Mouse (Mus musculus) ovary, postnatal 14 days (tissue): Measurements from ENCODE around the gene Bach2.

ENCODE experiments used
- DNase-seq: peaks from one replicate; pipeline ENCODE4 v3.0.0; 2022; ENCODE audit warnings: low spot score

Gene Bach2

DNA sequence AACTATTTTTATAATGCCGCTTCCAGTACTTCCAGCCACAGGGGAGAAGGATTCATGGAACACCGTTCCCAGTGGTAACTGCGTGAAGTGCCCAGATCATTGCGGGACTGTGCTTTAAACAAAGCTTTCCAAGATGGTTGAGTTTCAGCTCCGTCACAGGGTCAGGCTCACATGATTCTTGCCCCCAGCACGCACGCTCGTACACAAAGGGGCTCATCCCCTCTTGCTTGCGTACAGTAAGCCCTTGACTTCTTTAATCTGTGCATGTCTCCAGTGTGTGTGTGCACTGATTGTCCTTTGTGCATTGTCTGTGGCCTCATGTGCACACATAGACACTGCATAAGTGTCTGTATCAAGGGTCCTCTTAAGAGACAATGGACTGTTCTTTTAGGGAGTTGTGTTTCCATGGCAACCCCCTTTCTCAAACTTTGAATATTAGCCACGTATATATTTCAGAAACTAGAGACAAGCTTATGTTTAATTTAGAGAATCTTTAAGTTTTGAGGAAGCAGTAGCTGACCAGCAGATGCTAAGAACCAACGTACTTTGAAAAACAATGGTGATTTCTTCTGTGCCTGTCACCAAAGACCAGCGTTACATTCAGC is 119.5 kb downstream of the Bach2 start:
- no peak for DNase-seq

DNA sequence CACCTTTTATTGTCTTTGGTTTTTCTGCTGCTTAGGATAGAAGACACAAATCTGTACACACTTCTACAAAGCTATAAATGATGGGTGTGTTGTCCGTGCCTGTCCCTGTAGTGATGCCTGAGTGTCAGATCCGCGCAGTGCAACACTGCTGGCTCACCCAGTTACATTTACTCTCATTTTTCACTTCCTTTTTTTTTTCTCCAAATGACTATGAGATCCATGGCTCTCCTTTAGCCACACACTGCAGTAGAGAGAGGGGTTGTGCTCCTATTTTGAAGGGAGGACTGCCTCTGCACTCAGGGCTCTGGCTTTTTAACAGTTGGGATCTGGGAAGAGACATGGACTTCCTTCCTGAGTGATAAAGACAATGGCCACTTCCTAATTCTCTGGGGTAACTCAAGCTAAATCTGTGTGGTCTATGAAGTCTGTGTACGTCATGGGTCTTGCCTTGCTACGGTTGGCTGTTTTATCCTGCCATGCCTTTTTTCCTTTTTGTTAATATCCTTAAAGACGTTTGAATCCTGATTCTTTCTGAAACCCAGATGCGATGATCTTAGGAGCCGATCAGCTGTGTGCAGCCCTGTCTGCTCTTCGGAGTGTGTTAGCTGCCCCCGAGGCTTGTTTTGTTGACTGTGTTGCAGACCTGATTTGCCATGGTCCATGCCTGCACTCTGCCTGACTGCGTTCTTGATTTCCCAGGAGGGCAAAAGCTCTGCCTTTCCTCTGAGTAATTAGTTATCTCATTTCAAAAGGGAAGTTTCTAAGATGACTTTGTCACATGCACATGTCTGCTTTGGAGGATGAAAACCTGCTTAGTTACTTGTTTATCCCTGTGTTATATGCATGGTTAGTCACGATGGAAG is 120.2 kb downstream of the Bach2 start:
- DNase-seq: no peak

DNA sequence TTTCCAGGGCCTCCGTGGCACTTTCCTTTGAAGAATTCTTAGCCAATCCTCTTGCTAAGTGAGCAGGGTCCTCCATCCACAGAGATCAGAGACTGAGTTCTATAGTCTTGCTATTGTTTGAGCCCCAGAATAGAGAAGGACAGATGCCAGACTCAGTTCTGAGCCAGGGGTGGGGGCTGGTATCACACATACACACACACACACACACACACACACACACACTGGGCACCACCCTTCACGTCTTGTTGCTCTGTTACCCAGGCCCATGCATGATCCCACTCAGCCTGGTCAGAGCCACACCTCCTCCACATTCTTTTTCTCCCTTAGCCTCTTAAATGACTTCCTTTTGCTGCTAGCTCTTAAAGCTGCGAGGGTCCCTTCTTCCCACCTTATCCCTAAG is 121.0 kb downstream of the Bach2 start:
- DNase-seq: no peak

DNA sequence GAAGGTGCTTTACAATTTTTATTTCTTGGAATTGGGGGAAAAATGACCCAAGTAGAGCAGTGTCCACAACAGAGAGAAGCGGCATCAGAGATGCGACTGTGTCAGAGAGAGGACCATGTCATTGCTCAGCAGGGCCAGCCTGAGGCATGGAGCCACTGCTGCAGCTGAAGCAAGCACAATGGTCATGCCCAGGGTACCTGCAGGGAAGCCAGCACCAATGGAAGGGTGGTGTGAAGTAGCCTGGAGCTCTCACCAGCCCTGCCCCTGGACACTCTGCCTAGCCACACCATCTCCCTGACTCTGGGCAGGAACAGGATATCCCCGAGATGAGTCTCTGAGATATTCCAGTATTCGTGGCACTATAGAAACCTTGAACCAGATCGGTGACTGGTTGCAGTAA is 121.9 kb downstream of the Bach2 start:
- no peak for DNase-seq

DNA sequence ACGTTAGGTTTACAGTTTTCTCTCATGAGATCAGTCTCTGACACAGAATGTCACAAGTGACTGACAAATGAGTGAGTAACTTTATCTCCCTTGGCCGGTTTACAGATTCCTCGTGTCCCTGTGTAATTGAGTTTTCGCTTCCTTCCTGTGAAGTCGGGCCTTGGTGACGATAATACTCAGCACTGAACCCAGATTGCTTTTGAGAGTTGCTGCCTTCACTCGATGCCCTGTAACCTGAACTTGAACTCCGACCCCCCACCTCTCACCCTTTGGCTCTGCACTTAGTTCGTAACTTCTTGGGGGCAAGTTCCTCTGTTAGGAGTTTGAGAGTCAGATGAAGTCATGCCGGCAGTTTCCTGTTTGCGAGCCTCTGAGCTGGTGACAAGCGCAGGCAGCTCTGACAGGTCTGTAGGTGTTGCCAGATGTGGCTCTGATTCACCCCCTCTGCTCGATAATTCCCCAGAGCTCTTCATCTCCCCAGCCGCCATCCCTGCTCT is 124.9 kb downstream of the Bach2 start:
- DNase-seq: no peak

DNA sequence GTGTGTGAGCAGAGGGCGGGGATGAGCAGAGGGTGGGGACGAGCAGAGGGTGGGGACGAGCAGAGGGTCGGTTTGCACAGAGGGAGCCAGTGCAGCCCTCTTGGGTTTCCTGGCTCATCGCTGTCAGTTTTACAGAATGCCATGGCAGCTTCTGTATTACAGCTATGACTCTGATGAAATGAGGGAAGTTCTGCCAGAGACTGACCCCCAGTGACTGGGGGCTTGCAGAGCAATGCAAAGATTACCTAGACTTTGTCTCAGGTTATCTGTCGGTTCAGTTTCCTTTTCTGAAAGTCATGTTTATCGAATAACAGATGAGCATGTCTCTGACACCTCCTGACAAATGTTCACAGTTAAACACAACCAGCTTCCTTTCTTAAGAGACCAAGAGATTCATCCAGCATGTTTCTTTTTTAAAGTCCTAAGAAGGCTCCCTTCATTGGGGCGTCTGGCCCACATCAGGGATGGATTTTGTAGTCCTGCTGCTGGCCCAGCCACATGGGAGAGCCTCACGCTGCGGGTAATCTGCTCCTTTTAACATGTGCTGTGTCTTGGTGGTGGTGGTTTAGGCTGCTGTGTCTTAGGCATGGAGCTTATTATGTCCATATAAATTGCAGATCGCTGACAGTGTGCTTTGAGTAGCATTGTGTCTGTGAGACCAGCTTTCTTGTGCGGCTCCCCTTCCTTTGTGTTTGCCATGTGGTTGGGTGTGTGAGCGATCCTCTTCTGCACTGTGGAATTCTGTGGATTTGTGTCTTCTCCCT is 126.7 kb downstream of the Bach2 start:
- DNase-seq: no peak

DNA sequence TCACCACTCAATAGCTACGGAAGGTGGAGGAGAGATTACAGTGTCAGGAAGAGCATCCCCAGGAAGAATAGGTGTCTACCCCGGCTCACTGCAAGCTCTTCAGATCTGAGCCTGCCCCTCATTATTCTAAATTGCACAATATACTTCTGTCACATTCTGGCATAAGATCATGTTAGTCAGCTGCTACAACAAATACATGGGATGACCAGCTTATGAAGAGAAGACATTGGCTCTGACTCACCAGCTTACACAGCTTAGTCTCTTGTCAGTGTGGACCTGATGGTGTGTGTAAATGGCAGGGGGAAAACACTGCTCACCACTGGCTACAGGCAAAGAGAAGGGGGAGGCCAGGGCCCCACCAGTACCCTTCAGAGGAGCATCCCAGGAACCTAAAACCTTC is 127.6 kb downstream of the Bach2 start:
- DNase-seq: no peak

DNA sequence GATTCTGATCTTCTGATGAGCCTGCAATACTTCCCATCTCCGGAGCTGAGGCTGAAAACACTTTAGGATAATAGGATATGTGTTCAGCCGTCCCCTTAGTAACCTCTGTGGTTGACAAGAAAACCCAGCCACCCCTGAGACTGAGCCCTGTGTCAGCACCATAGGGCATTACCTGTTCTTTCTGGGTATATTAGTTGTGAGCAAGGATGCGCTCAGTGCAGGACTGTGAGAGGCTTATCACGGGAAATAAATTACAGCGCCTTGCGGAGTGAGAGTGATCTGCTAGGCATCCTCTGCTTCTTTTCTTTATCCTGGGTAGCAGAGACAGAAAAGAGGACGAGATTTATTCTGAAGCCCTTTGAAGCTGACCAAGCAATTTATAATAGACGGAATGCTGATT is 129.7 kb downstream of the Bach2 start:
- no peak for DNase-seq

DNA sequence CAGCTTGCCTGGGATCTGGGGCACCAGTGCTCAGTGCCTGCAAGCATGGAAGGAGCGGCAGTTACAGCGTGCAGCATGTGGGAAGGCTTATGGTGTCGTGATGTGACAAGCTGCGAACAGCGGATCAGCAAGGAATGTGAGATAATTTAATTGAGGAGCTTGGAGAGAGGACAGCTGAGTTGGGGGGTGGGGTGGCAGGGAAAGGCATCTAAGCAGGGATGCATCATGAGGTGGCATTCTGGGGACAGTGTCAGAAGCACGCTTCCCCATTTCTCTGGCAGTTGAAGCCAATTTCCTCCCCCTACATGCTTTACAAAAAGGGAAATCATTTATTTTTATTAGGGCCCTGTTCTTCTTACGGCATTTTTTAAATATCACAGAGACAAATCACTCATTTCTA is 134.5 kb downstream of the Bach2 start:
- DNase-seq: no peak

DNA sequence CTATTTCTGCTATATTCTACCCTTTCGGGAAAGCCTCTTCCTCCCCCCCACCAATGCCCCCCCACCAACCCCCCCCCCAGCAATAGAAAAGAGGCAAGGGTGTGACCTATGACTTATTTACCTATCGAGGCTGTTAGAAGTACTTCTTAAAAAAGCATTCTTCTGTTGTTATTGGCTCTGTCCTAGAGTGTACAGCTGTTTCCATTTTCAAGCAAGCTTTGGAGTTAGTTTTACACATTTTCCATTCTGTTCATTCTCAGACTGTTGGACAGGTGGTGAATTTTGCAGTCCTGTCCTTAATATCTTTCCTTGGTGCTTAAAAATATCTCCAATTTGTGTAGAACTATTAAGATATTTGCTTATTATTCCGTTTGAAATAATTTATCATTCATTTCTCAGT is 134.9 kb downstream of the Bach2 start:
- DNase-seq: no peak

DNA sequence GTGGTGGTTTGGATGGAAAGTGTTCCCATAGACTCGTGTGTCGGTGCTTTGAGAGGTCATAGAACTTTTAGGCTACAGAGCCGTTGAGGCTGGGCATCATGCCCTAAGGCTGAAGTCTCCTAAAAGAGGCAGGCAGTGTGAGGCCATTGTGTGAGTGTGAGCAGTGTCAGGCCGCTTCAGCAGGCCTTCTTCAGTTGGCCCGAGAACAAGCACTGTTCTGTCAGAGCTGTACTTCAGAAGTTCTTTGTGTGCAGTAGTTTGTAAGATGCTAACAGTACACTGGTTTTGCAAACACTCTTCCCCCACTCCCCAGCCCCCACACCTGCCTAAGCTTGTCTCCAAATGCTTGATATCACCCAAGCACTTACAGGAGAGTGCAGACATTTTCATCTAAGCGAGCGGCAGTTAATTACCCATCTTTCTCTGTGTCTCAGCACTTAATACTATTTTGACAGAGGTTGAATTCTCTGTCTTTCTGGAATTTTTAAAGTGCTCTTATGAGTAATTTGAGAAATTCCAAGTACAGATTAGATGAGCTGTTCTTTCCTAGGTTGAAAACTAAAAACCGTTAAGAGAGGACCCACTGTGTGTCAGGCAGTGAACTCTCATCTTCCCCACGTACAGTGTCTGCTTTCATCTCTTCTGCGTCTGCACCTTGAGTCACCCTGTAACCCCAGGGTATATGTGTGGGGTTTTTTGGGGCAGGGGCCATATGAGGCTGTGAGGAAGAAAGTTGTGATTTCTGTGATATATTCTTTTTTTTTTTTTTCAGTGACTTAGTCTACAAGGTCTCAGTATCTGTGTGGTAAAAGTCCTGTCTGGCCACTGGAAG is 136.4 kb downstream of the Bach2 start:
- no peak for DNase-seq

DNA sequence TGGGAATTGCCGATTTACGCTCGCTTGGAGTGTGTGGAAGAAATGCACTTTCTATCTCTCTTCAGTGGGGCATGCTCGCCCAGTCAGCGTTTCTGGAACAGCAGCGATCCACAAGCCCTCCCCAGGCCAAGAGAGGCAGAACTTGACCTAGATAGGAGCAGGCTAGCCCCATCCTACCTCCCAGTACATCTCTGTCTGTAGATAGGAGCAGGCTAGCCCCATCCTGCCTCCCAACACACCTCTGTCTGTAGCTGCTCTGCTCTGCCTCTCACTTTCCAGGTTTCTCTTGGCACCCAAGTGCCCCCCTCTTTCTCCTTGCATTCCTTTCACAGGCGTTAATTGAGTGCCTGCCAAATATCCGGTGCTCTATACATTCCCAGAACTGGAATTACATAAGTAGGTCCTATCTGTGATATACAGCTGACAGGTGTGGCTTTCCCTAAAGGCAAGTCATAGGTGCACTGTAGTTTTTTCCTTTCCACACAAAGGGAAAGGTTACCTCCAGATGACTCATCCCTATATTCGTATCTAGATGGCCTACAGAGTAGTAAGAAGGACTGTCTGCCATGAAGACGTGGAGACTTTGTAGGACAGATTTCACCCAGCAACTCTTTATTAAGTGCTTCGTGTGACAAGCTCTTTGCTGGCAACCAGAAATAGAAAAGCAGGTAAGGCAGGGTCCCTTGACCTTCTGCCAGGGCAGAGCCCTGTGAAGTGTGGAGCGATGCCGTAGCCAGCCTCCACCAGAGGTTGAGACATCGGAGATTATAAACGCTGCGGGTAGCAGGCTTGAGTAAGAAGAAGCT is 137.3 kb downstream of the Bach2 start:
- DNase-seq: no peak

DNA sequence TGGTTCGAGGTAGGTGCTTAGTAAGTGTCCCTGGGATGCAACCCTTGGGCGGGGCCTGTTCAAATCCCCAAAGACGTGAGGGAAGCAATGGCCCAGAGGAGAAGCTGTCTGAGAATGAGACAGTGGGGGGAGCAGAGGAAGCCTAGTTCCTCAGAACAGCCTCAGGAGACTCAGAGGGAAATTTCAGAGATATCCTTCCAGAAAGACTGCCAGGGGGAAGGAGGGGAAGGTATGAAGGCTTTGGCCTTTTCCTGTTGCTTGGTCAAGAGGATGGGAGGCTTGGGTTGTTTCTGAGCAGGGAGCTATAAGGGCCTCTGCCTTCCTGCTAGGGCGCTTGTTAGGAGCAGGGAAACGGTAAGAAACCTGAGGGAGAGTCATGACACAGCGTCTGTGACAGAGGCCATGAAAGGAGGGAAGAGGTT is 137.9 kb downstream of the Bach2 start:
- DNase-seq: no peak

DNA sequence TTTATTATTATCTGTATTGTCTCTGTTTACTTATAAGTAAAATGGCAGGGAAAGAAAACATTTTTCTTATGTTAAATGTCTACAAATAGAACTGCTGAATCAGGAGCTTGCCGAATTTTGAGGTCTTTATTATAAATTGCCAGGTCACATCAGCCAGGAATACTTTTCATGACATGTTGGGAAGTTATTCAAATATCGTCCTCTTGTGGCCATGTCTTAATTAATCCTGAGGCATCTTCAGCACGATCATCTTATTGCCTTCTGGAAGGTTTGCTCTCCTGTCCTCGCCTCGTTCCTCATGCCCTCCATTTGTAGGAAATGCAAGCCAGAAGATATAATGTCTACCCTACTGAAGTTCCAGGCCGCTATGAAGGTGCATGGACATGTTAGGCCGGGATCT is 140.5 kb downstream of the Bach2 start:
- DNase-seq: no peak

DNA sequence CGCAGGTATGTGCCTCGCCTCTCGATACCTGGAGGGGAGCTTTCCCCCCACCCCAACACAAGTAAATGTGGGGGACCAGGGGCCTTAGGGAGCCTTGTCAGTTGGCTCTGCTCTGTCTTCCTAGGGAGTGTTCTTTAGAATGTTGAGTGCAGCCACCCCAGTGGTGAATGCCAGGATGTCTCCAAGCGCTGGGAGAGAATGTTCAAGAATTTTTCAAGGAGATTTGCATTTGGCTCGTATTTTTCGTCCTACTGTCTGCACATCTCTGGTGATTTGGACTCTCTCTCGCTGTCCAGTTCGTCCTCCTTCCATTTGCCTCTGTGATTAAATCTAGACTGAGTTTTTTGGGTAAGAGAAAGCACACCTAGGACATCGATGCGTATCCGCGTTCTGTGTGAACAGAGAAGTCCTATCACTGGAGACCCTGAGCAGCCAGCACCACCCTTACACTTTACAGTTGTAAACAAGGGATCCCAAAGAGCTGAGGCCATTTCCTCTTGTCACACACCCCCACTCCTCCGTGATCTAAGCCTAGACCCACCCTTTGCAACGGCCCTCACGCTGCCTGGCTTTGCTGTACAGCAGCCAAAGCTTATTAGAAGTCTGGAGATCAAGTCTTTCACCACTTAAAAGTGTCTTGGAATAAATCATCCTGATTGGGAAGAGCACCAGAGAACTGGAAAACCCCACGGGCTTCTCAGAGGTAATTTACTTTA is 143.2 kb downstream of the Bach2 start:
- DNase-seq: no peak

DNA sequence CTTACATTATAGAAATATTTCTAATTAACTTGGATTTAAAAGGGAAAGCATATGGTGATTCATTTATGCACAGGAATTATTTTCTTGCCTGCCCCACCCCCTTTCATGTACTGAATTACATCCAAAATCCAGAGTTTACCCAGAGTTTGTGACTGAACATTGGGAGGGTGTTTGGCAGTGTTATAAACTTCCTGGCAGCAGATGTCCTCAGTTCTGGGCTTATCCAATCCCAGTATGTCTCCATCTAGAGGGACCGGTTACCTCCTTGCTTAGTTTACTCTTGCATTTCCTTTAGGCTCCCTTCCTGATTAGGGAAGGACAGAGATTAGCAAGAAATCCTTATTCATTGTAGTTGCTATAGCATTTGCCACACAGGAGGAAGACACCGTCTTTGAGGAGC is 146.5 kb downstream of the Bach2 start:
- no peak for DNase-seq

DNA sequence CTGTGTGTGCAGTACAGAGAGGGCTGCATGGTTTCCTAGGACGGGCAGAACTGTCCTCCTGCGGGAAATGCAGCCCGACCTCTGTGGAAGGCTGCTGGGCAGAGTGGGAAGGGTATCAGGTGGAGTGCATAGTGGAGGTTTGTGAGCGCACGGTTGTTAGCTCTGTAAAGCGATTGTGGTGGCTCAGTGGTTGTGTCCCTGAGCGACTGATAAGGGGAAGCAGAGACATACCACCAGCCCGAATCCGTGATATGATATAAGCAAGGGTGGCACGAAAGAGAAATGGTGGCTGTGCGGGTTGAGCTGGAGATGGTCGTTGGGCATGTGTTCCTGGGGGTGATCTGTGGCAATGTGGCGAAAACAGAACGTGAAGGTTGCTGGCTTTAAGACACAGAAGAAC is 147.0 kb downstream of the Bach2 start:
- no peak for DNase-seq

DNA sequence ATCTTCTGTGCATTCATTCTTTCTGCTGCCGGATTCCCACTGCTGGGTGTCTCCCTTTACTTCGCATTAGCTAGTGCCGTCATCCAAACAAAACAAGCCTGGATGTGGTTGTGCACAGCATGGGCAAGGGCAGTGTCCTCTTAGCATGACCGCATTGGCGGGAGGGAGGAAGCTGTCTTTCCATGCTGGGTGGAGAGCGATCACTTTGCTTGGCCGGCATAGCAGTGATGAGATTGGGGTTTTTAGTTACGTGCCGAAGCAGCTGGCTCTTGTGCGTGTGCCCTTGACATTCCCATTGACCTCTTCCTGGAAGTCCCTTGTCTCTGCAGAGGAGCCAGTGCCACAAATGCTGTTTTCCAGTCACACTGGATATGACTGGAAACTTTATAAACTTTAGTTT is 147.7 kb downstream of the Bach2 start:
- DNase-seq: no peak

DNA sequence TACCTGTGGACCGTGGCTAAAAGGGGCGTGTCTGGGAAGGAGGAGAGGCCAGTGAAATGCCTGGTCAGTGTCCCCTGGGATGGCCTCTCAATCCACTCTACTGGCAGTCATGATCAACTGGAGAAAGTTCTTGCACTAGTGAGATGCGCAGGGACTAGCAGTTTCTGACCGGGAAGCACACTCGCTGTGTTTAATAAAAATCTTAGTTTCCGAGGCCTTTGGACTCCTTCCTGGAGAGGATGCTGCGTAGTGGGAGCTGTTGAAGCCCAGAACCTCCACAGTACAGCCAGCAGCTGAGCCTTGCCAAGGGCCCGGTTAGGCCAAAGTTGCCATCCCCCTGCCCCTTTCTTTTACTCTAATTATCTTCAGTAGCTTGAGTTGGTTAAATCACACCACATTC is 148.3 kb downstream of the Bach2 start:
- DNase-seq: no peak

DNA sequence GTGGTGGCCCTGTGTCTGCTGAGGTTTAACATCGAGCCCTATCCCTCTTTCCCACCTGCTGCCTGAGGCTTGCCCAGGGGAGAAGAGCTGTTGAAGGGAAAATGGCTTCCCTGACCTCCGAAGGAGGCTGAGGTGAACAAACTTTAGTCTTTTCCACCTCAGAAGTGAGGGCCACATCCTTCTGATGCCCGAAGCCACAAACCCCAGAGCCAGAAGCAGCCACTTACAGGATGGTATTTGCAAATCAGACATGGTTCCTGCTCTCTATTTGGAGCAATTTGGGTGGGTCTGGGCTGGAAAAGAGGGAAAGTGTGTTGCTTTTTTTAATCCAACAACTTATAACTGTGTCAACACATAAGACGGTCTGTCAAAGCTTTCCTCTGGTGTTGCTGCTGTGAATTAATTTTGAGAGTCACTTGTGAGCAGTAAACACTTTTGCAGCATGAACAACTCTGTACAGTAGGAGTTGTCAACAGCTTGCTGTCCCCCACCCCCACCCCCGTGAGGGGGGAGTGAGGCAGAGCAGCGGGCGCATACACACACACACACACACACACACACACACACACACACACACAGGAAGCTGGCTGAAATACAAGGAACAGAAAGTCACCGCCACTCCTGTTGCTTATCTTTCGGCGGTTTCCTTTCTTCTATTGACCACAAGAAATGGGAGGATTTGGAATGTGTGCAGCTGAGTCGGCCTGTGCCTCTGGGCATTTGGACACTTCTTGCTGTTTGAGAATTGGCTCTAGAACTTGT is 149.1 kb downstream of the Bach2 start:
- peak; percentile 25 for DNase-seq
